Mouse (Mus musculus) cerebellum, postnatal 10 days (tissue): ENCODE data around the gene Majin.

Source experiments
- DNase-seq, 2 experiments: peaks; one replicate each; pipeline ENCODE4 v3.0.0; 2021; ENCODE audit warnings: mixed read lengths in 2 of 2

The Majin gene

GRCm38 (mm10) chr19:6184131-6184530 lies at the start of gene Majin:
Gene Majin (plus strand): TSS chr19:6184388.
- DNase-seq = no peak

- DNase-seq = no peak
Measured at GRCm38 (mm10) chr19:6136397-6136796, 47.8 kb upstream of the Majin start.

- peak; percentile 61 to 62 for DNase-seq
Measured at GRCm38 (mm10) chr19:6139701-6140100, 44.5 kb upstream of the Majin start.

- DNase-seq = no peak
Measured at GRCm38 (mm10) chr19:6140374-6140677, 43.9 kb upstream of the Majin start.

GRCm38 (mm10) chr19:6140678-6141393 lies 43.4 kb upstream of the Majin start, which contains the start of gene Batf2:
Gene Batf2 (plus strand): TSS chr19:6140983.
- peak; percentile 96 to 97 for DNase-seq

- DNase-seq = peak; percentile 91 to 93
Measured at GRCm38 (mm10) chr19:6141394-6141749, 42.8 kb upstream of the Majin start, which contains the start of gene Arl2. Gene Arl2 (minus strand): TSS chr19:6141548.

DNA sequence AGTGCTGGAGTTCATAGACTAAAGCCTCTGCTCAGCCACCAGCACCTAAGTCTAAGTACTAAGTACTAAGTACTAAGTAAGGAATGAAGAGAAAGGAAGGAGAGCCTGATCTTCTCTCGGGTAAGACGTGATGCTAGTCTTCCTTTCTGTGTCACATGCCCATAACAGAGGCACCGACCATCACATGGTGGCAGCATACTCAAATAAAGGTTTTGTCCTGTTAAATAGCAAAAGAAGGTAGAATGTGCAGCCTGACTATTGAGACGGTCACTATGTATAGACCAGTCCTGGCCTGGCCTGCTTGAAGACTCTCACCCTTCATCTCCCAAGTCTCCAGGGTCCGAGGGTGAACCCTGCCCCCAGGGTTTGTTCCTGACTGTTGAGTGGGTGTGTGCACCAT lies 39.3 kb upstream of the Majin start:
- no peak for DNase-seq

DNA sequence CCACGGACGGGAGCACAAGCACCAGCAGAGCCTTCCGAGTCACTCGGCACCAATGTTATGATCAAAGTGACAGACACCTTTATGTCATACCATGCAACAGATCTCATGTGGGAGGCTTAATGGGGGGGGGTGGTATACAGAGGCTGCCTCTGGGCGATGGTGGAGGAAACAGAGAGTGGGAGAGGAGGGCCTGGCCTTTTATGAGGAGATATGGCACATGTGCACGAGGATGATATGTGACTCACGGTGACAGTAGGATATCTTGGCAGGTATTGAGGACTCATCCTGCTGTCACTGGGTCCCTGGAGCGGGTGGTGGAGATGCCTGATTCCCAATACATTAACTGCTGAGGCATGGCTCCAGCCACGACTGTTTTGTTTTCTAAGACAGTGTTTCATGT lies 29.0 kb upstream of the Majin start:
- no peak for DNase-seq

DNA sequence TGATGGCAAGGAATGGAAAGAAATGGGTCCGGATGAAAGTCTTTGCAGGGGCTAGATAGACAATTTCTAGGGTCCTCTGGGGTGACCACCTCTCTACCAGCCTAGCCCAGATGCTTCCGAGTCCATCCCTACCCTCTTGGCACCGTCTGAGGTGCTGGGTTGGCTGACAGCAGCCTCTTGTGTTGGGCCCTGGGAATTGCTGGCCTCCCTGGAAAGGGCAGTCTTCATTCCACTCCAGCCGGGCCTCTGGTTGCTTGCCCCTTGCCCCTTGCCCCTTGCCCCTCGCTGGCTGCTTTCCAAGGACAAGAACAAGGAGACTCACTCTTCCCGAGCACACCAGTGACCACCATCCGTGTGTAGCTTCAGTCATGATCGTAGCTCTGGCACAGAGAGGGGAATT lies 27.8 kb upstream of the Majin start:
- DNase-seq = peak; percentile 27

GRCm38 (mm10) chr19:6157220-6157619 lies 27.0 kb upstream of the Majin start:
- peak in 1 of 2 experiments; percentile 27 for DNase-seq

GRCm38 (mm10) chr19:6163872-6164547 lies 20.2 kb upstream of the Majin start:
- no peak for DNase-seq

DNA sequence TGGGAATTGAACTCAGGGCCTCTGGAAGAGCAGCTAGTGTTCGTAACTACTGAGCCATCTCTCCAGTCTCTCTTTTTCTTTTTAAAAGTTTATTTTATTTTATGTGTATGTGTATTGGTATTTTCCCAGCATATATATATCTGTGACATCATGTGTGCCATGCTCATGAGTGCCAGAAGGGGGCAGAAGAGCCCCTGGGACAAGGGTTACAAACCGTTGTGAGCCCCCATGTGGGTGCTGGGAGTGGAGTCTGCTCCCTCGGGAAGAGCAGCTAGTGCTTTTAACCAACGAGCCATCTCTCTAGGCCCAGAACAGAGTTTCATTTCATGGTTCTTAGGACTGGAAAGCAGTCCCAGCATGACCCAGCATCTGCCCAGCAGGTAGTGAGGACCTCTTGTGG lies 17.4 kb upstream of the Majin start:
- no peak for DNase-seq

DNA sequence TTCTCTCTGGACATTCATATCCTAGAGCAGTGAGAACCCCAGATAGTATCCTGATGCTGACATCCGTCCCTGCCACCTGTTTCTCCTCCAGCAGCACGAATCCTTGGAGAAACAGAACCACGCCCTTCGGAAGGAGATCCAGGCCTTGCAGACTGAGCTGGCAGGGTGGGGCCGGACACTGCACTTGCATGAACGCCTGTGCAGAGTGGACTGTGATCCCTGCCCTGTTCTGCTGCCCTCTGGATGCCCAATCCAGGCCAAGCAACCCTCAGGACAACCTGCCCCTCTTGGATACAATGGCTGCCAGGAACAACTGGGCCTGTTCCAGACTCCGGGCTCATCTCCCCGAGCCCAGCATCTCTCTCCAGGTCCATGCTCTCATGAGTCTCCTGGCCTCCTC lies 13.0 kb upstream of the Majin start:
- DNase-seq = peak; percentile 35 to 44

- DNase-seq = peak; percentile 55 to 59
Measured at GRCm38 (mm10) chr19:6174771-6175170, 9.4 kb upstream of the Majin start.

GRCm38 (mm10) chr19:6178775-6179174 lies 5.4 kb upstream of the Majin start:
- no peak for DNase-seq

GRCm38 (mm10) chr19:6181629-6182028 lies 2.6 kb upstream of the Majin start:
- DNase-seq = no peak

DNA sequence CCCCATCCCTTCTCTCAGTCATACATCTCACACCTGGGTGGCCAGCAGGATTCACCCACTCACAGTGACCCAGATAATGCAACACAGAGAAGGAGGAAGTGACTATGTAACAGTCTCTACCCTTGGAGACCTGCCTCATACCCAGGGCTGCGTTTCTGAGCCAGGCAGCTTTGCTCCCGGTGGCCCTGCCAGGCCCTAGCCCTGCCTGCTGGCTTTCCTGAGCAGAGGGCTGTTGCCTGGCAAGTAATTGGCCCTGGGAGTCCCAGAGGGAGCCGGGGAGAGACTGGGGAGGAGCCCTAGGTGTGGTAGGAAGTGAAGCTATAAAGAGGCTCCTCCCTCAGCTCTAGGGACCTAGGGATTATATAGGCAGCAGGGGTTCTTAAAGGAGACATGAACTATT lies 1.7 kb upstream of the Majin start:
- DNase-seq = peak; percentile 65 to 66

DNA sequence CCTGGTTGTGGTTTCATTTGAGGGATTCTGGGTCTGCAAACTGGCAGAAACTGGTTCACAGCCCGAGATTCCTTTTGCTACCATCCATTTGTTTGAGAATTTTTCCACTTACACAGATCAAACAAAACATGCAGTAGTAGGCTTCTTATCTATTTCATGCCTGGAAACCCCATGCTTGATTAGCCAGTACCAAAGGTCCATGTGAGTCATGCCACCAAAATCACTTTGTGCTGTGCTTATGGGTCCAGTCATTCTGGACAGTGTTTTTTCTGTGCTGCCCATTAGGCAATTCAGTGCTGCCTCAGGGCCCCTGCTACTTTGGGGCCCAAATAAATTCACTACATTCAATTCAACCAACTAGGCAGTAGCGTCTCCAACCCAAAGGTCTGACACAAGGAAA lies 20.1 kb downstream of the Majin start:
- DNase-seq = no peak

DNA sequence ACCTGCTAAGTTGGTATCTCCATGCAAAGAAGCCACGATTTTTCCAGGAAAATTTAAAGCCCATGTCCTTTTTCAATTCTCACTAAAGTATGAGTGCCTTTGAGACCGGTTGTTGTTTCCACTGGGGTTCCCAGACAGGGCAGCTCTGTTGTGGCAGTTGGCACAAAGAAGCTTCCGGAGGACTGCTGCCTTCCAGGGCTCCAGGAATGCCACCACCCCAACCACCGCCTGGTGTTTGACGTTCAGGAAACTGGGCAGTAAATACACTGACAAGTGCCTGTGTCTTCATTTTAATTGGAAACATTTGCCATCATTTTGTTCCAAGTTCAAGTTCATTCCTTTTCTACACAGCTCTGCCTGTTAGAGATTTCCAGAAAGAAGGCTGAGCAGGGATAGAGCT lies 22.5 kb downstream of the Majin start:
- DNase-seq = no peak

DNA sequence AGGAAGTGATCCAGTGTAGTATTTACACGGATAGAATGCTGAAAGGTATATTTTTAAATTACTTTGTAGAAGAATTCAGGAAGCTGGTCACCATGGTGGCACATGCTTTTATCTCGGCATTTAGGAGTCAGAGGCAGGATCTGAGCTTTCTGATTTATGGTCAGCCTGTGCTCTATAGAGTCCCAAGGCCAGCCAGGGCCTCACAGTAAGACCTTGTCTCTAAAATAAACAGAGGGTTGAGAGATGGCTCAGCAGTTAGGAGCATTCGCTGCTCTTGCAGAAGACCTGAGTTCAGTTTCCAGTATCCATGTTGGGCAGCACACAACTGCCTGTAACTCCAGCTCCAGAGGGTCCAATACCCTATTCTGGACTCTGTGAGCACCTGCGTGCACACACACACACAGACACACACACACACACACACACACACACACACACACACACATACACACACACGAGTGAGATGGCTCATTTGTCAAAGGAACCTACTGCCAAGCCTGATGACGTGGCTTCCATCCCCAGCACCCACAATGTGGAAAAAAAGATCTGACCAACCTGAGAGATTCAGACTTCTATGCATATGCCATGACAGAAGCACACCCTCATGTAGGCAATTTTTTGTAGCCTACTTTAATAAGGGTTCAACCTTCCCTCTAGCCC lies 32.0 kb downstream of the Majin start:
- DNase-seq = no peak

- no peak for DNase-seq
Measured at GRCm38 (mm10) chr19:6218606-6219005, 34.4 kb downstream of the Majin start.

DNA sequence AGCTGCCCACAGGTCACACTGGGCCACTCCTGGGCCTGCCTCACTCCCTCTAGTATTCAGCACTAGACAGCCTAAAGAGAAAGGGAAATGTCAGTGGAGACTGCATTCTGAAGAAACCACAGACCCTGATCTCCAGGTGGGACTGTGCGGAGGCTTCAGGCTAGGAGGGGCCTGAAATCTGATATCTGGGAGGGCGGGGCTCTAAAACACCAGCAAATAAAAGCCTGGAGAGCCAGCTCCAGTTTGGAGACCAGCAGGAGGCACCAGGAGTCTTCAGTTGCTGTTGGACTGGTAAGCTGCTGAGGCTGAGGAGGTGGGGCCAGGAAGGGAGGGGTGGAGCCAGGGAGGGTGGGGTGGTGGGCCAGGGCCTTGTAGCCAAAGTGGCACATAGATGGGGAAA lies 41.9 kb downstream of the Majin start, which contains the start of gene Gpha2:
Gpha2 (plus strand) TSS at position 246 of the 400 bp plus-strand sequence.
- DNase-seq = no peak

DNA sequence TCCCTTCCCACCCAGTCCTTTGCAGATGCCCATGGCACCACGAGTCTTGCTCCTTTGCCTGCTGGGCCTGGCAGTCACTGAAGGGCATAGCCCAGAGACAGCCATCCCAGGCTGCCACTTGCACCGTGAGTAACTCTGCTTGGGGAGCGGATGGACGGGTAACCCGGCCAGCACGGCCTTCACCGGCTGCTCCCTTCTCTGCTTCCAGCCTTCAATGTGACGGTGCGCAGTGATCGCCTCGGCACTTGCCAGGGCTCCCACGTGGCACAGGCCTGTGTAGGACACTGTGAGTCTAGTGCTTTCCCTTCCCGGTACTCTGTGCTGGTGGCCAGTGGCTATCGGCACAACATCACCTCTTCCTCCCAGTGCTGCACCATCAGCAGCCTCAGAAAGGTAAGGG lies 42.6 kb downstream of the Majin start:
- DNase-seq = no peak

GRCm38 (mm10) chr19:6227864-6228263 lies 43.7 kb downstream of the Majin start:
- DNase-seq = peak in 1 of 2 experiments; percentile 42
